Mouse (Mus musculus) limb, embryonic 15.5 days (tissue): ENCODE results near the gene Atr. TPM values are rescaled to one million over a fixed set of nuclear protein-coding genes. Genes with fewer than 3 reads are reported as not detected.

ENCODE experiments used
- ATAC-seq: fragments of 200-750 bp; cut with Nextera tagmentation; 2 replicates; pipeline ENCODE4 v1.8.0; 2017; ENCODE audit warnings: low read depth, moderate TSS enrichment; ENCODE audit not compliant: insufficient number of reproducible peaks, low FRiP score, low TSS enrichment
- H3K27ac ChIP-seq: fragments of 300-500 bp; sonication (generic); 2 replicates; pipeline ENCODE4 v1.5.1; 2015; ENCODE audit warnings: moderate library complexity, mild to moderate bottlenecking, inconsistent platforms
- H3K27me3 ChIP-seq: fragments of 300-500 bp; sonication (generic); 2 replicates; pipeline ENCODE4 v1.6.1; 2015; ENCODE audit warnings: inconsistent platforms
- H3K36me3 ChIP-seq: fragments of 300-500 bp; sonication (generic); 2 replicates; pipeline ENCODE4 v1.6.1; 2015; ENCODE audit warnings: inconsistent platforms
- H3K4me1 ChIP-seq: fragments of 300-500 bp; sonication (generic); 2 replicates; pipeline ENCODE4 v1.6.1; 2015; ENCODE audit warnings: inconsistent platforms
- H3K4me2 ChIP-seq: fragments of 300-500 bp; sonication (generic); 2 replicates; pipeline ENCODE4 v1.6.1; 2015; ENCODE audit warnings: mild to moderate bottlenecking, inconsistent platforms
- H3K4me3 ChIP-seq: fragments of 300-500 bp; sonication (generic); 2 replicates; pipeline ENCODE4 v1.5.1; 2015; ENCODE audit warnings: mild to moderate bottlenecking, inconsistent platforms
- H3K9ac ChIP-seq: fragments of 300-500 bp; sonication (generic); 2 replicates; pipeline ENCODE4 v1.6.1; 2015; ENCODE audit warnings: inconsistent platforms
- H3K9me3 ChIP-seq: fragments of 300-500 bp; sonication (generic); 2 replicates; pipeline ENCODE4 v1.6.1; 2016; ENCODE audit warnings: inconsistent platforms
- WGBS: fragments of 180-500 bp; shearing (Covaris S2); methylation state at CpG from one replicate; pipeline ENCODE4 v1.1.7; 2015; 5-methylcytosine and 5-hydroxymethylcytosine counted together
- polyA plus RNA-seq: library from polyadenylated mRNA; unstranded; fragments of >200 nt; fragmentation: Nextera tagmentation; extraction: Ambion mirVana; gene quantifications from 2 replicates; pipeline ENCODE4 v1.2.1, GENCODE M21; 2015

Atr gene
- polyA plus RNA-seq, 1 experiment from 2014 or later, result 11.8 TPM

DNA sequence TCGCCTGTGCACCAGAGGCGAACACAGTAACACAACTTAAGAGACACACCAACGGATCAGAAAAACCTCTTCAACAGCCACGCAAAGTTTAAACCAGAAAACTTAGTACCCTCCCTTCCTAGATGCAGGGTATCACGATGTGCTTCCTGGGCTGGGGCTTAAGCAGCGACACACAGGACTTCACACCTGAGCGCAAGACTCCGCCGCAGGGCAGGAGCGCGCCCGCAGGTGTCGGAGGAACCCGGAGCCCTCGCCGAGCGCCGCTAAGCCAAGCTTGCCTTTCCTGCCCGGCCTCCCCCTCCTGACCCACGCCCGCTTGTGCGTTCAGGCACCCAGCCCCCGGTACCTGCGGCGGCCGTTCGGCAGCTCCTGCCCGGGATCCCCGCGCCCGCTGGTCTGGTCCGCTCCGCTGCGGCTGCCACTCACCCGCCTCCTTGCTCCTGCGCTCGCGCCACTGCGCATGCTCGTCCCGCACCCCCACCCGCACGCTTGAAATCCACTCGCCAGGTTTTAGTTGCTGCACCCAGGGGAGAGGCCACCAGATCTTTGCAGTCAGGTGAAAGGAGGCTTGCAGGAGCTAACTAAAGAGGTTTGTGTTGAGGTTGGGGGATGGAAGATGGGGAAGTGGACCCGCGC, 12.5 kb upstream of the Atr start, which contains the start of gene Pls1:
Pls1 (minus strand) TSS at position 487 of the 636 bp plus-strand sequence.
- Histone ChIP-seq H3K27ac (no peak within 1 kb of the TSS), H3K4me1 (peaks cover 8% of the 10 kb centered on the region; the same call in 1 of the 2 replicates), H3K27me3 (peaks cover 15% of the 10 kb centered on the region; the same call in 1 of the 2 replicates), H3K9me3 (no peaks in the 10 kb centered on the region), H3K4me2 (peak within 1 kb of the TSS; percentile 99), H3K9ac (peak within 1 kb of the TSS; percentile 44), H3K36me3 (no peaks in the 10 kb centered on the region), H3K4me3 (peak within 1 kb of the TSS; percentile 62)
- under 1% methylated on average over 46 of the region's 46 CpGs for WGBS
- no peak; the same call in 1 of the 2 replicates for ATAC-seq

- Histone ChIP-seq H3K9me3 (no peaks in the 10 kb centered on the region), H3K27me3 (peaks cover 15% of the 10 kb centered on the region; the same call in 1 of the 2 replicates), H3K4me1 (peaks cover 8% of the 10 kb centered on the region; the same call in 1 of the 2 replicates), H3K36me3 (no peaks in the 10 kb centered on the region), H3K9ac (no peak overlapping the region), H3K4me2 (no peak overlapping the region), H3K27ac (no peak overlapping the region), H3K4me3 (no peak overlapping the region)
- no peak for ATAC-seq
- WGBS, result 62% methylated on average over 4 of the region's 4 CpGs
Observed at GRCm38 (mm10) chr9:95845711-95846110, 11.7 kb upstream of the Atr start.

DNA sequence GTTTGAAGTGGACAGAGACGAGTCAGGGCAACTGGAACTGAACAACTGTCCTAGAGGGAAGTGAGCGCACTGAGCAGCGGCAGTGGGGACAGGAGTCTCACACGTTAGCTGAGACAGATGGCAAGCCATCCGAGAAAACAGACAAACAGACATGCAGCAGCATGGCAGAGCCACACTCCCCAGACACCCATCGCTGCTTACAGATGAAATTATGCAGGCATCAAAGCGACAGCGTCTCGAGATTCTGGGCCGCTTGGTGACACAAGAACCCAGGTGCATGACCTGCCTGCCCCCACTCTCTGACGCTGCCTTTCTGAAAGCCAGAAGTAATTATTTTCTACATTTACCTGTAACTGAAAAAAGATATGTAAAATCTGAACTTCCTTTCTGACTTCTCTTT, 5.7 kb upstream of the Atr start:
- no peak for ATAC-seq
- WGBS, result 56% methylated on average over 11 of the region's 11 CpGs
- Histone ChIP-seq H3K36me3 (no peaks in the 10 kb centered on the region), H3K4me3 (no peak overlapping the region), H3K9ac (no peak overlapping the region), H3K9me3 (no peaks in the 10 kb centered on the region), H3K4me2 (no peak overlapping the region), H3K4me1 (no peaks in the 10 kb centered on the region), H3K27ac (no peak overlapping the region), H3K27me3 (no peaks in the 10 kb centered on the region)

DNA sequence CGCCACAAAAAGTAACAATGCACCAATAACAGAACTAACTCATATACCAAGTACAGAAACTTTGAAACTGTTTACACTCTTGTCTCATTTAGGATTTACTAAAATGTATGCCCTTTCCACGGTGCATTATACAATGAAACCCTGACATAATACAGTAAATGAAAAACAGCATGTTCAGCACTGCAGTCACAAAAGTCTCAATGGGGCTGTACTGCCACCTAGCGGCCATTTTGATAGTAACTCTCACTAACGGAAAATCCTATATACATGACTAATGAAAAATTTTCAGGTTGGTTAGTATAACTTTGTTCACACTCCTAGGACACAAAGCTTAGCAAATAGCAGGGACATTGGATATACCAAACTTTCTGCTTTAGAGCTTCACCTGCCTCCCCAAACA, 4.5 kb upstream of the Atr start:
- Histone ChIP-seq H3K27ac (no peak overlapping the region), H3K4me2 (no peak overlapping the region), H3K36me3 (no peaks in the 10 kb centered on the region), H3K27me3 (no peaks in the 10 kb centered on the region), H3K9me3 (no peaks in the 10 kb centered on the region), H3K4me3 (no peak overlapping the region), H3K4me1 (no peaks in the 10 kb centered on the region), H3K9ac (no peak overlapping the region)
- WGBS, result 22% methylated on average over 4 of the region's 4 CpGs
- no peak for ATAC-seq

GRCm38 (mm10) chr9:95854891-95855290, 2.5 kb upstream of the Atr start:
- 66% methylated on average over 2 of the region's 2 CpGs for WGBS
- ATAC-seq, result no peak
- Histone ChIP-seq H3K27ac (no peak overlapping the region), H3K9ac (no peak overlapping the region), H3K27me3 (no peaks in the 10 kb centered on the region), H3K9me3 (no peaks in the 10 kb centered on the region), H3K4me2 (no peak overlapping the region), H3K4me3 (no peak overlapping the region), H3K4me1 (peaks cover 5% of the 10 kb centered on the region; the same call in 1 of the 2 replicates), H3K36me3 (no peaks in the 10 kb centered on the region)

DNA sequence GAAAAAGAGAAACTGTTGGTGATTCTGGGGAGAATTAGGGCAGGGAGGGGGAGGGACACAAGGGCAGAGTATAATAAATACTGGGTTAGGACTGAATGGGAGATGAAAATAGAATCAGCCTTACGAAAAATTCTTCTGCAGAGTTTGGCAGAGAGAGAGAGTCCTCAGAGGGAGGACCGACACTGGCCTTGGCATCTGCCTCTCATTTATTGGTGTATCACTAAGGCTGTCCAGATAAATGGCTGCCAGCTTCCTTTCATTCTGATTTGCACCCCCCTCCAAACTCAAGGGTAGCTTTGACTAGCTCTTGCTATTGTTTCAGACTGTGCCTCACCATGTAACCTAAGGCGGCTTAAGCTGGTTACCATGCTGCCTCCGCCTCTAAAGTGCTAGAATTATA, 1.4 kb upstream of the Atr start:
- Histone ChIP-seq H3K4me1 (peaks cover 5% of the 10 kb centered on the region; the same call in 1 of the 2 replicates), H3K4me3 (no peak overlapping the region), H3K36me3 (no peaks in the 10 kb centered on the region), H3K4me2 (no peak overlapping the region), H3K9ac (no peak overlapping the region), H3K9me3 (no peaks in the 10 kb centered on the region), H3K27me3 (no peaks in the 10 kb centered on the region), H3K27ac (no peak overlapping the region)
- WGBS, result 89% methylated on average over 4 of the region's 4 CpGs
- ATAC-seq, result no peak

GRCm38 (mm10) chr9:95858027-95858570, 702 bp downstream of the Atr start:
- Histone ChIP-seq H3K36me3 (peaks cover 5% of the 10 kb centered on the region; the same call in 1 of the 2 replicates), H3K4me3 (peak overlapping the region; percentile 84), H3K4me1 (peaks cover 5% of the 10 kb centered on the region; the same call in 1 of the 2 replicates), H3K27me3 (no peaks in the 10 kb centered on the region), H3K27ac (peak overlapping the region; percentile 65), H3K9me3 (no peaks in the 10 kb centered on the region), H3K9ac (peak overlapping the region; percentile 67), H3K4me2 (peak overlapping the region; percentile 92)
- under 1% methylated on average over 31 of the region's 31 CpGs for WGBS
- ATAC-seq, result 0 out of 2 replicates have a peak, but pooled peaks have one; percentile 2

- Histone ChIP-seq H3K36me3 (peaks cover 21% of the 10 kb centered on the region), H3K4me1 (no peaks in the 10 kb centered on the region), H3K9me3 (no peaks in the 10 kb centered on the region), H3K27ac (no peak overlapping the region), H3K9ac (no peak overlapping the region), H3K4me2 (no peak overlapping the region), H3K4me3 (no peak overlapping the region), H3K27me3 (no peaks in the 10 kb centered on the region)
- WGBS, result 92% methylated on average over 5 of the region's 5 CpGs
- ATAC-seq, result no peak
Observed at GRCm38 (mm10) chr9:95878246-95878645, 20.8 kb downstream of the Atr start.

- Histone ChIP-seq H3K4me1 (no peaks in the 10 kb centered on the region), H3K27ac (no peak overlapping the region), H3K4me3 (no peak overlapping the region), H3K36me3 (peaks cover 31% of the 10 kb centered on the region), H3K9ac (no peak overlapping the region), H3K4me2 (no peak overlapping the region), H3K27me3 (no peaks in the 10 kb centered on the region), H3K9me3 (no peaks in the 10 kb centered on the region)
- WGBS, result 86% methylated on average over 2 of the region's 2 CpGs
- ATAC-seq, result no peak
Observed at GRCm38 (mm10) chr9:95882751-95883150, 25.4 kb downstream of the Atr start.

DNA sequence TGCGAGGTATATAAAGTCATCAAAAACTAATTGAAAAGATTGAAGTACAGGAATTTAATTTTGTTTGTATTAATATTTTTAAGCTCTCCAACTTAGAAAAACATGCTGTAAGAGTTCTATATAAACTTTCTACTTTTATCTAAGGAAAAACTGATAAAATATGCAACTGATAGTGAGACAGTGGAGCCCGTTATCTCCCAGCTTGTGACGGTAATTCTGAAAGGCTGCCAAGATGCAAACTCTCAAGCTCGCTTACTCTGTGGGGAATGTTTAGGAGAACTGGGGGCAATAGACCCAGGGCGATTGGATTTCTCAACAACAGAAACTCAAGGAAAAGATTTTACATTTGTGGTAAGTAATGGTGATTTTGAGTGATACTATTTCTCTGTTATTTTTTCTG, 40.0 kb downstream of the Atr start:
- WGBS, result 85% methylated on average over 5 of the region's 5 CpGs
- Histone ChIP-seq H3K27me3 (no peaks in the 10 kb centered on the region), H3K9ac (no peak overlapping the region), H3K4me1 (no peaks in the 10 kb centered on the region), H3K9me3 (no peaks in the 10 kb centered on the region), H3K27ac (no peak overlapping the region), H3K36me3 (peaks cover 25% of the 10 kb centered on the region; the same call in 1 of the 2 replicates), H3K4me2 (no peak overlapping the region), H3K4me3 (no peak overlapping the region)
- no peak for ATAC-seq

DNA sequence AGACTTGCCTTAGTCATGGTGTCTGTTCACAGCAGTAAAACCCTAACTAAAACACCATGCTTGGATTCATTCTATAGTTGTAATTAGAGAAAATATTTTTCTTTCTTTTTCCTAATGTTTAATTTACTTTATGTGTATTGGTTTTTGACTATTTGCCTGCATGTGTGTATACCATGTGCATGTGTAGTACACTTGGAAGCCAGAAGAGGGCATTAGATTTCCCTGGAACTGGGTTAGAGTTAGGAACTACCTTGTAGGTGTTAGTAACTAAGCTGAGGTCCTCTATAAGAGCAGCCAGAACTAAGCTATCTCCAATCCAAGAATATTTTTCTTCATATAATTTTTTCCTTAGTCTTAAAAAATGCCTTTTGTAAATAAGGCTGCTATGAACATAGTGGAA, 75.5 kb downstream of the Atr start:
- Histone ChIP-seq H3K4me2 (no peak overlapping the region), H3K9ac (no peak overlapping the region), H3K4me3 (no peak overlapping the region), H3K27ac (no peak overlapping the region), H3K4me1 (no peaks in the 10 kb centered on the region), H3K9me3 (no peaks in the 10 kb centered on the region), H3K36me3 (peaks cover 7% of the 10 kb centered on the region; the same call in 1 of the 2 replicates), H3K27me3 (no peaks in the 10 kb centered on the region)
- ATAC-seq, result no peak

- Histone ChIP-seq H3K4me2 (peak overlapping the region; percentile 60; the same call in 1 of the 2 replicates), H3K9me3 (no peaks in the 10 kb centered on the region), H3K4me1 (no peaks in the 10 kb centered on the region; the same call in 1 of the 2 replicates), H3K4me3 (peak overlapping the region; percentile 99; the same call in 1 of the 2 replicates), H3K9ac (no peak overlapping the region), H3K36me3 (0 out of 2 replicates have a peak, but pooled peaks cover 2% of the 10 kb centered on the region), H3K27me3 (no peaks in the 10 kb centered on the region), H3K27ac (no peak overlapping the region)
- 72% methylated on average over 4 of the region's 4 CpGs for WGBS
- no peak for ATAC-seq
Observed at GRCm38 (mm10) chr9:95953658-95954057, 96.3 kb downstream of the Atr start.
